Mouse (Mus musculus) megakaryocyte, adult 5-6 weeks (primary cell): ENCODE data around the gene Dcaf5. TPM values are rescaled to one million over a fixed set of nuclear protein-coding genes. Genes with fewer than 3 reads are reported as not detected.

Experiments
- ATAC-seq: 2 replicates; pipeline ENCODE4 v1.8.0; 2016; ENCODE audit warnings: mild to moderate bottlenecking, inconsistent platforms; ENCODE audit not compliant: poor library complexity, severe bottlenecking
- total RNA-seq, 2 experiments: library from RNA; stranded (forward) in 1 of 2; stranded (reverse) in 1 of 2; fragments of 153-499, 151-499 nt in 1 of 2; fragments of 221-1000, 200-1000 nt in 1 of 2; gene quantifications; 2 replicates each; pipeline versions ENCODE4 v1.2.3 to v1.2.4; 2015 to 2017

The Dcaf5 gene
- total RNA-seq, 2 experiments from 2014 or later, result 8.5 to 15.4 TPM

- ATAC-seq, result no peak
Measured at GRCm38 (mm10) chr12:80290483-80290882, 145.9 kb downstream of the Dcaf5 start.

- ATAC-seq, result peak; percentile 93
Measured at GRCm38 (mm10) chr12:80289722-80290121, 146.7 kb downstream of the Dcaf5 start.

GRCm38 (mm10) chr12:80285890-80286289 is 150.5 kb downstream of the Dcaf5 start:
- ATAC-seq, result peak; percentile 58

Other genes starting within 250 kb of the Dcaf5 start
- 31.2 and 38.6 TPM in 2 replicates for gene Actn1, start 176.2 kb downstream of the Dcaf5 start, total RNA-seq (2015)
- 30.9 and 52.5 TPM in 2 replicates for gene Actn1, start 176.2 kb downstream of the Dcaf5 start, total RNA-seq (2017)
- 10.6 and 11.1 TPM in 2 replicates for gene Exd2, start 26.5 kb upstream of the Dcaf5 start, total RNA-seq (2015)
- gene Exd2, start 26.5 kb upstream of the Dcaf5 start, total RNA-seq (2017), result 9.9 and 12.9 TPM in 2 replicates
- not detected in 2 replicates for gene Galnt16, start 81.7 kb upstream of the Dcaf5 start, total RNA-seq (2015)
- not detected in 2 replicates for gene Galnt16, start 81.7 kb upstream of the Dcaf5 start, total RNA-seq (2017)
- 24.3 and 24.5 TPM in 2 replicates for gene Slc39a9, start 207.3 kb upstream of the Dcaf5 start, total RNA-seq (2015)
- gene Slc39a9, start 207.3 kb upstream of the Dcaf5 start, total RNA-seq (2017), result 12.3 and 14.5 TPM in 2 replicates
- gene Erh, start 207.7 kb upstream of the Dcaf5 start, total RNA-seq (2015), result 33.8 and 57.1 TPM in 2 replicates
- 25.1 and 30.3 TPM in 2 replicates for gene Erh, start 207.7 kb upstream of the Dcaf5 start, total RNA-seq (2017)